Mouse (Mus musculus): ENCODE results near the gene Cenpa.
"Not testable (repeated sequence)": the region's sequence is repeated elsewhere in the genome, so short reads cannot be mapped to it uniquely, and the experiment has no call there.

Cenpa gene

DNA sequence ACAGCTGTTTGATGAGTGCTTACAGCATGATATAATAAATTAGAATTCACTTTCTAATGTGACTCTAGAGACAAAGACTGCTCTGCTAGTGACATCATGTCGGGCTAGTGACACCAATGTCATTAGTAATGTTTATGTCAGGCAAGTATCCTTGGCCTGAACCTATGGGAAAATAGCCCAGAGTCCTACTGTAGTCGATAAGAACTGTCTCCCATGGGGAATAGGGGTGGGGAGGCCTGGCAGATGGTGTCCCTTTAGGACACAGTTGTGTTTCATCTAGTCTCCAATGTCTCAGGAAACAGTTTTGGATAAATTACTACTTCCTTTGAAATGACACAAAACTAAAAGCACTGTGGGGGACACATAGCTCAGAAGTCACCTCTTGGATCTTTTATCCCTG, 20.5 kb upstream of the Cenpa start:
- DNase-seq (ENCODE audit: low spot score), result no peak

DNA sequence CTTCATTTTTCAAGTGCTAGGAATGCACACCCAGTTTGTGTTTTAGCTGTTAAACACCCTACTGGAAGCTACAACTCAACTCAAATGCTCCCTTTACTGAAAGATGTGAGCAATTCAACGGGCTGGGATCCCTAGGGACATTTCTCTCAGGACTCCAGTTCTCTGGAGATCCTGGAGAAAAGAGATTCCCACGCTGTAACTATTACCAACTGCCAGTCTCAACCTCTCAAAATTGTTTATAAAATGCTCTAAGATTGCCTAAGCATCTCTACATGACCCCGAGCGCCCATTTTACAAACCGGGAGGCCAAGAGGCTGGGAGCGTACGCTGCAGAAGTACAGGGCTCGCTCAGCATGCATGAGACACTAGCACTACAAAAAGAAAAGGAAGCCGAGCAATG, 19.2 kb upstream of the Cenpa start:
- no peak for DNase-seq (ENCODE audit: low spot score)

DNA sequence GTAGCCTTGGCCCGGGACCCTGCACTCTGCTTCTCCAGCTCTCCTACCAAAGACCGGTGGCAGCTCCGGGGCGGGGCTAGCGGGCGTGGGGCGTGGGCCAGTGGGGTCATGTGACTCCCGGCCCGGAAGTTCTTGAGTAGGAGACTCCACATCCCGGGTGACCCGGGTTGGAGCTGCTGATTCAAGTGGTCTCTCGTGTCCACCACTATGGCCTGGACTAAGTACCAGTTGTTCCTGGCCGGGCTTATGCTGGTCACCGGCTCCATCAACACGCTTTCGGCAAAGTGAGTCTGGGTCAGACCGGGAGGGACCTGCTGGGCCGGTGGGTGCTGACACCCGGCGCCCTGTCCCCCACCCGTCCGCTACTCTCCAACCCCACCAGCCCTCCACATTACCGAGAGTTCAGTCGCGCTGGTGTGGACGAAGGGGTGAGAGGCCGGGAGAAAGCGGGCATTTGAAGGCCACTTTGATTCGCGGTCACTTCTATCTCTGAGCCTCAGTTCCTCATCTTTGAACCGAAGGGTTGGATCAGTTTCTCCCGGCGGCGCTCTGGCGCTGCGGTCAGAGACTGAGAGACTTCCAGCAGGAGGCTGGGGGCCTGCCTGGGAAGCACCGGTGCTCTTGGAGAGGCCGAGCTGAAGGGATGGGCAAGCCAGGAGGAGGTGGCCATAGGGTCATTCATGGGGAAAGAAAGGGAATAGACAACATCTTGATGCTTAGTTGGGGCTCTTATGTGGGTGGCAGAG, 18.6 kb upstream of the Cenpa start, which contains the start of gene Slc35f6:
Gene Slc35f6 (plus strand): TSS at position 119 of the 746 bp plus-strand sequence.
- DNase-seq (ENCODE audit: low spot score), result peak; percentile 87

DNA sequence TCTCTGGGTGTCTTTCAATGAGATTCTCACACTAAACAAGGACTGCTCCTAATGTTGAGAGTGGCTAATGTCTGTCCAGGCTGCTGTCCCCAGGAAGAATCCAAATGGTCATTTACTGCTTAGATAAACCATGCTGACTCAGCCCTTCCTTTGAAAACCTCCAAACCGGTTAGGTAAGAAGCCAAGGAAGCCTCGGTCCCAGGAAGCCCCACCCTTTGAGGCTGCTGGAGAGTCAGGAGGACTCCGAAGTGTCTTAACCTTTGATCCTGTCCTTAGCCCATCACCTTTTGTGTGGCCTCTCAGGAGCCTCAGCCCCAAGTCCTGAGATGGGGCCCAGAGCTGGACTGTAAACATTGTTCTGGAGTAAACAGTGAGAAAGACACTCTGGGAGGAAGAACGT, 17.0 kb upstream of the Cenpa start:
- no peak for DNase-seq (ENCODE audit: low spot score)

DNA sequence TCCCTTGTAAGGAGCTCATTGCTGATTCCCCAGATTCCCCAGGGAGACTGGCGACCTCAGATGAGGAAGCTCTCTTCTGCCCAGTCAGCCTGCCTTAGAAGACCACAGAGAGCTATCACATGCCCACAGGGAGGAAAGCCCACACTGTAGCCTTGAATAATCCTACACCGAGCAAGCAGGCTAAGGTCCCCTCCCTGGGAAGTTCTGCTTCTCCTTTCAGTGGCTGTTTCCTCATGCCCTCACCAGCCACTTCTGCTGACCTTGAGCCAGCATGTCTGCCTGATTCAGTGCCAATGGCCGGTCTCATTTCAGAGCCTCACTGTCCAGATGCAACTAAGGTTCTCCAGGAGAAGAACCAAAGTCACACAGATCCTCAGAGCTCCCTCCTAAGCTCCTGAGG, 15.8 kb upstream of the Cenpa start:
- DNase-seq (ENCODE audit: low spot score), result no peak

DNA sequence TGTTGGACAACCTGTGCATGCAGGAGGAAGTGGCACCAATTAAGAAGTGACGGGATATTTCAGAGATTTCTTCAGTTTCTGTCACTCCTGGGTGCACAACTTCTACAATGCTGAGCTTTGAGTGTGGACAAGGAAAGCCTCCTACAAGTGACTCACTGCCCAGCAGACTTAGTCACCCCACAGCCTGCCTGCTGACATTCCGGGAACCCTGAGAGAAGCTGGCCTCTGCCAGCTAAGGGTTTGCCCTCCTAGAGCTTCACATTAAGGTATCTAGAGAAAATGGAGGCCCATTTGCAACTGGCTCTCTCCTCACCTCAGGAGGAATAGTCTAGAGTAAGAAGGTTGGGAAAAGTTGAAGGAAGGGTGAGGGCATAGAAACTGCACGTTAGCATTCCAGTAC, 15.0 kb upstream of the Cenpa start:
- no peak for DNase-seq (ENCODE audit: low spot score)

DNA sequence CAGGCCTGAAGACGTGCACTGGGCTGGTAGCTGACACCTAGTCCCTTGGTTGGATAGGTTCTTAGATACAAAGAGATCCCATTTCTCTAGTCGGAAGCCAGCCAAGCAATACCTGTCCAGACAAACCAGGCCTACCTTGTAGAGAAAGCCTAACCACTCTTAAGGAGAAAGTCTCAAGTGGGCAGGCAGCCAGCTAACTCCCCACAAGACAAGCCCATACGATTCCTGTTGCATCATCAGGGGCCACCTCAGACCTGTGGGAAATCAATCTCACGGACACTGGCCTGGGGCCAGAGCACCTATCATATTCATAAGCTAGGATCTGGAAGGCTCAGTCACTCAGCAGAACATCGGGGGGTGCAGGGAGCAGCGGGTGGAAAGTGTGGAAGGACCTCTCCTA, 13.3 kb upstream of the Cenpa start:
- DNase-seq (ENCODE audit: low spot score), result no peak

DNA sequence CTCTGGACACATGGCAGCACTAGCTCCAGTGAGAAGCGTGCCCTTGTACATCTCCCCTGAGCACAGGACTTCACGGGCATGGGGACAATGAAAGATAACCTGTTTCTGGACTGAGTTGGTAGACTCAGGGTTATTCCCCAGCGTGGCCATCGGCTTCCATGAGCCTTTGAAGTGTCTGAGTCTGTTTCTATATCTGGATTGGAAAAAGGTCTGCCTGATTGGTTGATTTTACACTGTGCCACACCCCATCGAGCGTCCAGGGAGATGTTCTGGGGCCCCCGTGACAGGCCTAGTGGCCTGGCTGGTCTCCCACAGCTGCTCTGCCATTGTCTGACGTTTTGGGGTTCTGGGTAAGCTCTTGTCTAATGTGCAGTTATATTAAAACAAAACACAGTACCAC, 11.5 kb upstream of the Cenpa start:
- DNase-seq (ENCODE audit: low spot score), result no peak

DNA sequence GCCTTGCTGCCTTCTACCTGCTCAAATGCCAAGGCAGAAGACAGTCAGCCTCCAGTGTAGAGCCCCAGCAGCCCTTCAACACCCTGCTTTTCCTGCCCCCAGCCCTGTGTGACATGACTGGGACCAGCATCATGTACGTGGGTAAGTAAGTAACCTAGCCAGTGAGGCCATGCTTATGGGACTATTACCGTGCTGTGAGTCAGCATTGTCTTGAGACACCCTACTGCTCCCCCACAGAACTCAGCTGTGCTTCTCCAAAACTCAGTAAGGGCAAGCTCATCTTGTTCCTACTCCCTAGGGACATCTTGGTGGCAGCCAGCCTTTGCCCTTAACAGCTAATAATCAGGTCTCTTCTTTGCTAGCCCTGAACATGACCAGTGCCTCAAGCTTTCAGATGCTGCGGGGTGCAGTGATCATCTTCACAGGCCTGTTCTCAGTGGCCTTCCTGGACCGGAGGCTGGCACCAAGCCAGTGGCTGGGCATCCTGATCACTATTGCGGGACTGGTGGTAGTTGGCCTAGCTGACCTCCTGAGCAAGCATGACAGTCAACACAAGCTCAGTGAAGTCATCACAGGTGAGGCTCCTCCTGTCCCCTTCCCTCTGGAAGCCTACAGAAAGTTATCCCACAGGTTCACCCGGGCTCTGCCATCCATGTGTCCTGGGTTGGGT, 10.9 kb upstream of the Cenpa start:
- DNase-seq (ENCODE audit: low spot score), result no peak

DNA sequence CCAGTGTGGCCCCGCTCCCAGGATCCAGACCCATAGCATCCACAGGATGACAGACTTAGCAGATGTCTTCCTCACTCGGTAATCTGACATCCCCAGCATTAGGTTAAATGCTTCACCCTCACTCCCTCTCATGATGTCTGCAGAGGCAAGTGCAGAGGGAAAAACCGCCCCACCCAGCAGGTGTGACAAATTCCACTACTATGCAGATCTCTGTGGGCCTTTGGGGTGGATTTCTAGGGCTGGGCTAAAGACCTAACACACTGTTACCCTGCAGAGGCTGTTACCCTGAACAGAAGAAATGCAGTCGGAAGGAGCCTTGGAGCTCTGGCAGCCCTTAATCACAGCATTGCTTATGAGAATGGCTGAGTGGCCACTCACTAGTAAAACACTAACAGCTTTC, 7.5 kb upstream of the Cenpa start:
- no peak for DNase-seq (ENCODE audit: low spot score)

DNA sequence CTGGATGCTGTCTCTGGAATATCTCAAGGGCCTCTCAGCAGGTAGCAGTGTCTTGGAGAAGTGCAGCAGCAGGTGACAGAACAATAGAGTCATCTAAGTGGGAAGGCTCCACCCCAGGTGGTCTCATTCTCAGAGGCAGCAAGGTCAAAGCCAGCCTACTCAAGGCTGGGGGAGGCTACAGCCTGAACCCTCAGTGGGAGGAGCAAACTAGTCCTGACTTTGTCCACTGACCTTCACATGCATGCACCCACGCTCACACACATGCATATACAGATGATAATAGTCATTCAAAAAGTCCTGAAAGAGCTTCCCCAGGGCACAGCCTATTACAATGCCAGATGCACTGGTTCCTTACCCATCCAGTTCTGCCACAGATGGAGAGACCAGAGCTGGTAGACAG, 6.3 kb upstream of the Cenpa start:
- no peak for DNase-seq (ENCODE audit: low spot score)

DNA sequence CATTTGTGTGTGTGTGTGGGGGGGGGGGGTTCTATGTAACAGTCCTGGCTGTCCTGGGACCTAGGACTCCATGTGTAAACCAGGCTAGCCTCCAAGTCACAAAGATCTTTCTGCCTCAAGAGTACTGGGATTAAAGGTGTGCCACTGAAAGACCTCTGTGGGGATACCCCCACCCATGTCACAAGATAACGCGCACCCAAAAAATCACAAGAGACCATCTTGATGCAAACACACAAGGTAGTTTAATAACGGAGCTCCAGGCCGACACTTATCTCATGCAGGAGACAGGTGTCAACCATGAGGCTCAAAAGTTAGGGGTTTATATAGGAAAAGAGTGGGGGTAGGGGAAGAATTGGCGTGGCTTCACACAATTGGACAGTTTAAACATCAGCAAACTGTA, 5.8 kb upstream of the Cenpa start:
- no peak for DNase-seq (ENCODE audit: low spot score)

DNA sequence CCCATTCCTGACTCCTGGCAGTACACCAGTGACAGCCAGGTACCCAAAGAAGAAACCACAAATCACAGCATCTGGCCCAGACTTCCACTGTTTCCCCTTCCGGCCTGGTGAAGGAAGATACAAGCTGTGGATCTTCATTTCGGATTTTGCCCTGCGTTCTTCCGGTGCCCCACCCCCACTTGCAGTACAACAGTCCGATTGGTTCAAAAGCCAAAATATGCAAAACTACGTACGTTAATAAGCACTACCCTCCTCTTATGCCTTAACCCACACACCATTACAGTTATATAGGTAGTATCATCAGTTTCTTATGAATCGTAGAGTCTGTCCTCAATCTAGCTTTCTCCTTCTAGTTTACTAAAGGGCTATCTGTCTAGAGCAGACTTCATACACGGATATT, 1.2 kb upstream of the Cenpa start:
- DNase-seq (ENCODE audit: low spot score), result no peak

DNA sequence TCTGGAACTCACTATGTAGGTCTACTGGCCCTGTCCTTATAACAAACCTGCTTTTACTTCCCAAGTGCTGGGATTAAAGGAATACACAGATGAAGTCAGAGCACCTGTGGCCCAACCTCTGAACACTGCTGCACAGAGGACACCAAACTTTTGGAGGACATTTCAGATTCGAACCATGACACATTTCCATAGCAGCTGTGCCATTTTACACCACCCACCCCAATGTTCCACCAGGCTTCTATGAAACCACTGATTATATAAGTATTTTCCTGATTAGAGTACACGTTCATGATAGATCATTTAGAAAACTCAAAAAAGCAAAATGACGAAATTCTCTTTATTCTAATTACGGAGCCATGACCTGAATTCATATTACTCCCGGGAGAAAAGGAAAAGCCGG, 609 bp upstream of the Cenpa start:
- DNase-seq (ENCODE audit: low spot score), result no peak

DNA sequence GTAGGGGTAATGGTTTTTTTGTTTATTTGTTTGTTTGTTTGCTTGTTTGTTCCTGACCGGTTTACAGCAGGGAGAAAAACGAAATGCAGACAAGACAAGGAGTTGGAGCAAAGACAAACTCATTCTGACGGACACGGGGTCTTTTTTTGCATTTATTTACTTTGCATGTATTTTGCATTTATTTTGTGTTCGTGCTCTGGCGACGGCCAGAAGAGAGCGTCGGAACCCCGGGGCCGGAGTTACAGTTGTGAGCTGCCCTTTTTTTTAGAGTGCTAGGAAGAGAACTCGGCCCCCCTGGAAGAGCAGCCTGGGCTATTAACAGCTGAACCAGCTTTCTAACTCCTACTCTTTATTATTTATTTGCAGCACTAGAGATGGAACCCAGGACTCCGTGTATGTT, 638 bp downstream of the Cenpa start:
- DNase-seq (ENCODE audit: low spot score), result no peak

DNA sequence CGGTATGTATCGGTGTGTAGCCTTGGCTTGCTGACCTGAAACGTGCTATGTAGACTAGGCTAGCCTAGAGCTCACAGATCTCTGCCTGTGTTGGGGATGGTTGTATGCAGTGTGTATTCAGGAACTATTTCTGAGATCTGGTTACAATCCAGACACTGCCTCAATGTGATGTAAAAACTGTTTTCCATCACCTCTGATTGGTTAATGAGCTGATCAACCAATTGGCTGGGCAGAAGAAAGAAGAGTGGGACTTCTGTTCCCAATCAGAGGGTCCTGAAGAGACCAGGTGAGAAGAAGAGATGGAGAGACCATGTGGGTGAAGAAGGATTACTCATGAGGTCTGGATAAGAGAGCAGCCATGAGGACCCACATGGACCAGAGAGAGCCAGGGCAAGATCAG, 1.1 kb downstream of the Cenpa start:
- DNase-seq (ENCODE audit: low spot score), result no peak

DNA sequence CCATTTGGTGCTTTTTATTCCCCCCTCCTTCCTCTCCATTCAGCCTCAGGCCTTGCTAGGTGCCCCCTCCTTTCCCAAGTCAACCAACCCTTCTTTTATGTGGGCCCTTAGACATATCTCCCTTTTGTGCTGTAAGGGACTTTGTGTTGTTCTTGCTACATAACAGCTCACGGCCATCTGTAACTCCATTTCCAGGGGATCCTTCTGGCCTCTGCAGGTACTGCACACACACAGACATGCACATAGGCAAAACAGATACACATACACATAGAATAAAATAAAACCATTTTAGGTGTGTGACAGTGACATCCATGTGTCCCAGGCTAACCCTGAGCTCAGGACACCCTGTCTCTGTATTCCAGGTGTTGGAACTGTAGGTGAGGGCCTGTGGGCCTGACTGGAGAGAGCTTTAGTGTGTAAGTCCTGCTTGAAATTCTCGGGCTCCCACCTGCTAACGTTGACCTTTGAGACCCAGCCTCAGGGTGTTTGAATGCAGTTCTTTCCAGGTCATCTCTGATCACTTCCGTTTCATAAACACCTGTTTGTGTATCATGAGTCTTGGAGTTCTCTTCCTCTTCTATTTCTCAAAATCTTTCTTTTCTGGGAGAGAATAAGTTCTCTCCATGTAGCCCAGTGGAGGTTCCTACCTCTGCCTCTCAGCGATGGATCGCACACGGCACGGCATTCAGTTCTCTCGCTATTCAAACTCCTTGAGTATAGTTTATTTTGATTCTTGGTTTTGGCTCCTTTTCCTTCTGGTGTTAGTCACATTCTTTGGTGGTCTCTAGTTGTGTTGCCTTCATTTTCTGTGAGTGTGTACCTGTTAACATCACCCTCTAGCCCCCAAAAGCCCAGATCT, 2.3 kb downstream of the Cenpa start:
- no peak for DNase-seq (ENCODE audit: low spot score)

DNA sequence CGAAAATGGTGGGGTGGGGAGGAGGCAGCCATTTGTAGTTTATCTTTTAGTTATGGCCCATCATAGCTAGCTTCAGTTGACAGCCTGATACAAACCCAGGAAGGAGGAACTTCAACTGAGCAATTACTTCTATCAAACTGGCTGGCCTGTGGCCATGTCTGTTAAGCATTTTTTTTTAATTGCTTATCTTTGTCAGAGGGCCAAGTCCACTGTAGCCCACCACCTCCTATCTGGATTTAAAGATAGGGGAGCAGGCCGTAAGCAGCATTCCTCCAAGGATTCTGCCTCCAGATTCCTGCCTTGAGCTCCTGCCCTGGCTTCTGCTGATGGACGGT, 2.9 kb downstream of the Cenpa start:
- no peak for DNase-seq (ENCODE audit: low spot score)

DNA sequence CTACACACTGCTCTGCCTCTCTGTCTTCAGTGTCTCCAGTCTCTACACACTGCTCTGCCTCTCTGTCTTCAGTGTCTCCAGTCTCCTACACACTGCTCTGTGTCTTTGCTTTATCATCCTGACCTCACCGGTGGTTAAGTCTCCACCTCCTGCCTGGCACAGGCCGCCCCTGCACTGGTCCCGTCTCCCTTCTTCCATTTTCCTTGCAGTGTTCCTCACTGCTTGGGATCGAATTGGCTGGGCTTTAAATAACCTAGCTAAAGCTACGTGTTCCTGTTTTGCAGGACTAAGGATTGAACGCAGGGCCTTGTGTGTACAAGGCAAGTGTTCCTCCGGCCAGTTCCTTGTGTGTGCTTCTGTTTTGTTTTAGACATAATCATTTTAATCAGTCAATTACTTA, 3.5 kb downstream of the Cenpa start:
- no peak for DNase-seq (ENCODE audit: low spot score)

DNA sequence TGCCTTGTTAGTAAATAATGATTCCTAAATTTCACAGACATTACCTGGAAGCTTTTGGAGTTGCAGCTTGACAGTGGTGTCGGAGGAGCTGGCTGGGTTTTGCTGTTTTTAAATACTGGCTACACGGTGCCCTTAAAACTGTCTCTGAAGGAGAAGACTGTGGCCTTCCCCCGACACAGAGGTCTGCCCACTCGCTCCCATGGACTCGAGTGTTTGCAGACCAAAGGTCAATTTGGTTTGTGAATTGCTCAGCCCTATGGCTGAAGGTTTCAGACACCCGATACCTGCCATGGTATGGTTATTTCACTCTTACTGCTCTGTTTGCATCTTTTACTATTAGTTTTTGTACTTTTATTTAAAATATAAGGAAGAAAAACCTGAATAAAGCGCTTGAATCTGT, 7.4 kb downstream of the Cenpa start:
- no peak for DNase-seq (ENCODE audit: low spot score)

DNA sequence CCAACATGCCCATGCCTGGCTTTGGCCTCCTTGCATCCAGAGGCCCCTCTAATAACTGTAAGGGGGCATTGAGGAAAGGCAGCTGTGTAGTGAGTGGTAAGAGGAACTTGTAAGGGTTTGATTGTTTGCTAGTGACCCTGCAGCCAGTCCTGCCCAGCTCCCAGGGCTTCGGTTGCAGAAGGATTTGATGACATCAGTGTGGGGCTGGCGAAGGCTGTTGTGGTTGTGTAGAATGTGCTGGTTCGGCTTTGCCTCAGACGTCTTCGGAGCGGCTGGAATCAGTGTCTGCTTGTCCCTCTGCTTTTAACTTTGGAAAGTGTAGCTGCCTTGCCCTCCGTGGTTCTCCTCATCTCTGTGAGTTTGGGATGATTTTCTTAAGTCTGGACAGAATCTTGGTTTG, 10.2 kb downstream of the Cenpa start:
- no peak for DNase-seq (ENCODE audit: low spot score)

DNA sequence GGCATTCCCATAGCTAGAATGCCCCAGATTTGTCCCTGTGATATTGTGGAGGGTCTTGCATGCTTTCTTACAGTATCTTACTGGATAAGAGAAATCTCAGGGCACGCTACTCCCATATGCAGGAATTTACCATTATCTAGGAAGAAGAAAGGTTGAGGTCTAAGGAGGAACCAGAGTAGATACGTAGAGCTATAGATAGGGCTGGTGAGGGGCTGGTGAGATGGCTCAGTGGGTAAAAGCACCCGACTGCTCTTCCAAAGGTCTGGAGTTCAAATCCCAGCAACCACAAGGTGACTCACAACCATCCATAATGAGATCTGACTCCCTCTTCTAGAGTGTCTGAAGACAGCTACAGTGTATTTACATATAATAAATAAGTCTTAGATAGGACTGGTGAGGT, 11.5 kb downstream of the Cenpa start:
- DNase-seq (ENCODE audit: low spot score), result not testable (repeated sequence)

DNA sequence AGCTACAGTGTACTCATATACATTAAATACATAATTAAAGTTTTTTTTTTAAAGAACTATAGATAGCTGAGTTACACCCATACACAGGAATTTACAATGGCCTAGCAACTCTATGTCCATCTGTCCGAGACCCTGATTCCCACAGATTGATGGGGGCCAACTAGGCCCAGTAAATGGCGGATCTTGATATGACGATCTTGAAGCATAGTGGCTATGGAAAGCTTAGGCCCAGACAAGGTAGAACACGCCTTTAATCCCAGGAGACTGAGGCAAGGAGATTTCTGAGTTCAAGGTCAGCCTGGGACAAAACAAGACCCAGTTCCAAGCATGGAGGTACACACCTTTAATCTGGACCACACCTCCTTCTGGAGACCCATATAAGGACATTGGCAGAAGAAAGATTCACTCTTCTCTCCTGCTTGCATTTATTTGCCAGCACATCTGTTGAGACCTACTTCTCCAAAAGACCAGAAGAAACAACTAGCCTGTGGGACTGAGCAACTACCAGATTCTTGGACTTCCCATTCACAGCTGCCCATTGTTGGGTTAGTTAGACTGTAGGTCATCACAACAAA, 12.2 kb downstream of the Cenpa start:
- no peak for DNase-seq (ENCODE audit: low spot score)
